In genomic region chr17:30714732-30715131, GRCm38 (mm10) we compare ENCODE assay signal across 11 mouse cellular contexts.
DNase-seq lines count a peak whose midpoint lies in the region; ATAC-seq and TF ChIP-seq lines count a peak whose summit lies in the region.
"Had no signal": no experiment of that assay in that cellular context is flagged by ENCODE, and none has a peak within 500 bp of the region (broad histone marks: within the 10 kb centered on the region; RNA-seq: fewer than 3 reads in every experiment).

No protein-coding gene starts in this region.

- DNase-seq in cerebellum, postnatal 14 days: peak; percentile 16 to 47
- DNase-seq in cerebellum, adult 9-11 months: no peak
- no peak for DNase-seq in liver, adult 2 months (ENCODE audit: extremely low read depth, low read depth, low spot score)
- no peak for DNase-seq in liver, embryonic 11.5 days (ENCODE audit: low spot score)
- no peak for DNase-seq in G1E (ENCODE audit: low spot score)
- peak; percentile 34 for DNase-seq in naive thymus-derived CD4-positive, alpha-beta T cell, adult 2 months (ENCODE audit: low read depth)
- no peak for DNase-seq in embryo, embryonic 10.5 days (ENCODE audit: low spot score)
- no peak for DNase-seq in frontal cortex, postnatal 25 days (ENCODE audit: low spot score in 2 of 2)

- H3K27me3 ChIP-seq in liver, adult 2 months (ENCODE audit: control insufficient read depth, insufficient read depth, low read length): no peaks in the 10 kb centered on the region
- no peaks in the 10 kb centered on the region for H3K27me3 ChIP-seq in liver, embryonic 11.5 days (replicated peaks; ENCODE audit: control insufficient read depth, insufficient read depth, low read length)
- H3K27me3 ChIP-seq in G1E (ENCODE audit: insufficient read depth, low read length): no peaks in the 10 kb centered on the region
- H3K27me3 ChIP-seq: stomach, embryonic 15.5 days had no signal

- no peak overlapping the region for H3K27ac ChIP-seq in liver, adult 2 months (replicated peaks; ENCODE audit: insufficient read depth, low read depth, low read length)
- H3K27ac ChIP-seq in liver, embryonic 11.5 days (ENCODE audit: low read depth, low read length): no peak overlapping the region
- H3K27ac ChIP-seq: heart, embryonic 10.5 days; limb, embryonic 10.5 days; stomach, embryonic 15.5 days had no signal

- H3K4me2 ChIP-seq in liver, embryonic 11.5 days: no peak overlapping the region
- H3K4me2 ChIP-seq: stomach, embryonic 15.5 days had no signal

- H3K4me3 ChIP-seq in liver, adult 2 months (ENCODE audit: insufficient read depth, low read depth, low read length): no peak overlapping the region
- no peak overlapping the region for H3K4me3 ChIP-seq in liver, embryonic 11.5 days (ENCODE audit: low read depth, low read length)
- no peak overlapping the region for H3K4me3 ChIP-seq in G1E (ENCODE audit: low read depth, low read length)
- H3K4me3 ChIP-seq: heart, embryonic 10.5 days; limb, embryonic 10.5 days; stomach, embryonic 15.5 days had no signal

- ATAC-seq in liver, embryonic 11.5 days (replicated peaks; ENCODE audit: low FRiP score): no peak
- ATAC-seq in G1E (ENCODE audit: extremely low read depth, insufficient number of reproducible peaks, low FRiP score, poor library complexity, severe bottlenecking): no peak

- no peaks in the 10 kb centered on the region for H3K9me3 ChIP-seq in liver, embryonic 11.5 days (ENCODE audit: control insufficient read depth, low read length)
- peaks cover 5% of the 10 kb centered on the region for H3K9me3 ChIP-seq in G1E (replicated peaks)
- H3K9me3 ChIP-seq: heart, embryonic 10.5 days; limb, embryonic 10.5 days; stomach, embryonic 15.5 days had no signal

- no peak for TF ChIP-seq POLR2A in liver, adult 2 months (IDR thresholded peaks at IDR 0.05; ENCODE audit: extremely low read depth, insufficient read depth, low read length)

- WGBS in liver, adult 2 months: 71% methylated on average over 3 of the region's 3 CpGs
- WGBS in liver, embryonic 11.5 days: 61% methylated on average over 3 of the region's 3 CpGs

- no peaks in the 10 kb centered on the region for H3K79me2 ChIP-seq in liver, adult 2 months (ENCODE audit: control insufficient read depth, insufficient read depth, low read length)

- peak; percentile 36; the same call in 1 of the 2 replicates for TF ChIP-seq CTCF in liver, adult 2 months (IDR thresholded peaks at IDR 0.05; ENCODE audit: low read depth, low read length)
- peak; percentile 79 for TF ChIP-seq CTCF in G1E (IDR thresholded peaks at IDR 0.05; ENCODE audit: low read depth, low read length)

- no peaks in the 10 kb centered on the region for H3K36me3 ChIP-seq in liver, adult 2 months (ENCODE audit: control insufficient read depth, insufficient read depth, low read length)
- no peaks in the 10 kb centered on the region for H3K36me3 ChIP-seq in liver, embryonic 11.5 days (ENCODE audit: control insufficient read depth, insufficient read depth, low read length)
- H3K36me3 ChIP-seq in G1E (replicated peaks): peaks cover 50% of the 10 kb centered on the region
- H3K36me3 ChIP-seq: heart, embryonic 10.5 days; limb, embryonic 10.5 days; stomach, embryonic 15.5 days had no signal

- H3K4me1 ChIP-seq in liver, adult 2 months (ENCODE audit: control insufficient read depth, insufficient read depth, low read length): no peaks in the 10 kb centered on the region
- H3K4me1 ChIP-seq in liver, embryonic 11.5 days (replicated peaks; ENCODE audit: control insufficient read depth, insufficient read depth, low read length): no peaks in the 10 kb centered on the region
- H3K4me1 ChIP-seq in G1E (ENCODE audit: insufficient read depth, low read depth, low read length): no peaks in the 10 kb centered on the region
- H3K4me1 ChIP-seq: heart, embryonic 10.5 days; limb, embryonic 10.5 days; stomach, embryonic 15.5 days had no signal

- no peak overlapping the region for H3K9ac ChIP-seq in liver, adult 2 months (ENCODE audit: low read depth, low read length)
- H3K9ac ChIP-seq in liver, embryonic 11.5 days (ENCODE audit: low read depth, low read length): no peak overlapping the region
- H3K9ac ChIP-seq: stomach, embryonic 15.5 days had no signal

Comparison
In these comparisons a context has a peak if more than half of its experiments do, and no peak if none do; other contexts are left out.
1. DNase-seq: peak in cerebellum, postnatal 14 days (2 of 2) and naive thymus-derived CD4-positive, alpha-beta T cell, adult 2 months (single experiment); none in cerebellum, adult 9-11 months (single experiment), liver, adult 2 months (single experiment), liver, embryonic 11.5 days (single experiment), G1E (single experiment), embryo, embryonic 10.5 days (single experiment) and frontal cortex, postnatal 25 days (0 of 2).